Mouse (Mus musculus) testis, adult 2 months (tissue): ENCODE measurements at regions not wholly inside any gene's neighbourhood (a gene's known extent, or its start where the extent isn't known, plus 50 kb on each side); places are given as distances from the start of the nearest gene placed in this dataset.

Experiments used
- CTCF ChIP-seq: fragments of 200-500 bp; IDR thresholded peaks from 2 replicates; pipeline ENCODE4 v1.5.1; 2012; ENCODE audit warnings: low read depth, mild to moderate bottlenecking, inconsistent platforms, low read length, moderate library complexity; ENCODE audit not compliant: control insufficient read depth, insufficient read depth, insufficient replicate concordance
- POLR2A ChIP-seq: fragments of 200-500 bp; IDR thresholded peaks from 2 replicates; pipeline ENCODE4 v1.6.1; 2012; ENCODE audit warnings: low read depth, mild to moderate bottlenecking, inconsistent platforms, low read length, moderate library complexity; ENCODE audit not compliant: control insufficient read depth

- TF ChIP-seq POLR2A, result no peak
- TF ChIP-seq CTCF, result no peak
These were observed 255.2 kb downstream of the Gm11077 start for GRCm38 (mm10) chr6:140984249-140984648.
